Mouse (Mus musculus) embryo, embryonic 9.5 days (tissue): ENCODE measurements around the gene Sf3b6.

ENCODE experiments used
- DNase-seq: peaks from one replicate; pipeline ENCODE4 v3.0.0-alpha.2; 2017; ENCODE audit errors: extremely low spot score

Gene Sf3b6

GRCm38 (mm10) chr12:4840741-4841140, 23.4 kb downstream of the Sf3b6 start:
- no peak for DNase-seq

DNA sequence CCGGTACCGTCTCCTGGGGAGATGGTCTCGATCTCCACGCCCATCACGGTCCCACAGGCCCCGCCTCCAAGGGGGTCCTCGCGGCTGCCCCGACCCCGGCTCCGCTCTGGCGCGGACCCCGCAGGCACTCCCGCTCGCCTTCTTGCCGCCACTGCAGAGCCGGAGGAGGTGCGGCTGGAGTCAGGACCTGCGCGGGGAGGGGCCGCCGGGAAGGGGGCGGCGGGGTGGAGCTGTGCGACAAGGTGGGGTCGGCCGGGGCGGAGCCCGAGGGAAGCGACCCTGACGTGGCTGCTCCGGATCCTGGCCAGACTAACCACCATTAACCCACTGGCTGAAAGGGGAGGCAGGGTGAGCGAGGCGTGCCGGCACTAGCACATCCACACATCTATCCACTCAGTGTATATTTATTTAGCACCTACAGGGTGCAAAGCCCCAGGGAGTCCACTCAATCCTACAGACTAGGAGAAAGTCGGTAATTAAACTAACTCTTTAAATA, 24.1 kb downstream of the Sf3b6 start, which contains the start of gene Fkbp1b:
Gene Fkbp1b, minus strand, starts transcription at position 200 of the 496 bp plus-strand sequence.
- DNase-seq: peak; percentile 83

DNA sequence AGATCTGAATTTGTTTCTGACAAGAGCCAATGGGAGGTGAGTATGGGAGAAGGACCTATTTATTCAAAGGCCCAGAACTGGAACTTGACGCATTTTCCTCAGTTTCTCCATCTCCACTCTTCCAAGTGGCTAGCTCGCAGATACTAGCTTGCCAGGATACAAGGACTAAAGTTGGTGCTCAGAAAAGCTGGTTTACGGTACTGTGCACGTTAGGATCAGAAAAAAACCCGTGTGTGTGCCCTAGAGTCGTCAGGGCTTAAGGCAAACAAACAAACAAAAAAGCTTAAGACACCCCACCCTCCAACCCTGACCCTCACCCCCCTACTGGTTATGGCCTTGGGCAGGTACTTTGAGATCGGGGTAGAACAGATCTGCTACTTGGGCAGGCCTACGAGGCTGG, 25.1 kb downstream of the Sf3b6 start:
- no peak for DNase-seq

DNA sequence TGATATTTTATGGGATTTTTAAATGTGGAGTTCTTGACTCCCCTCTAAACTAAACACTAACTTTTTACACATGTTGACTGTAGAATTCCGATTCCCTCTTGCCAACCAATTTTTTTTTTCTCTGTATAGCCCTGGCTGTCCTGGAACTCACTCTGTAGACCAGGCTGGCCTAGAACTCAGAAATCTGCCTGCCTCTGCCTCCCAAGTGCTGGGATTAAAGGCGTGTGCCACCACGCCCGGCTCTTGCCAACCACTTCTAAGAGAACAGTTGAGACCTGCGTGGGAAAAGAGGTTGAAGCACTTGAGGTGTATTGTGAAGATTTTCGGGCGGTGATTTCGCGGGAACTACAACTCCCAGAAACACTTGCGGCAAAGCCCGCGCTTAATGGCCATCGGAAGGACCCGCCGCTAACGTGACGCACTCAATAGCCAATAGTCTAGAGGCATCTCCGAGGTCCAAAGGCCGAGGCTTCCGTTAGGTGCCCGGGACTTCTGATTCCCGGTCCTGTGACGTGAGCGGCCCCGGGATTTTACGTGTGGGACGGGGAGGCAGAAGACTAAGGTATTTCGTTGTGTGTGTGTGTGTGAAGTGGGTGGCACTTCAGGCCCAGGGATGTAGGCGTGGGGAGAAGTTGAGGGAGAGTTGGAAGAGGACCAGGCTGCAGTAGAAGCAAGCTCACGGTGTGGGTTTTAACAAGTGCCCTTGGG, 25.7 kb downstream of the Sf3b6 start, which contains the start of gene Wdcp:
Gene Wdcp, plus strand, starts transcription at position 414 of the 708 bp plus-strand sequence.
- DNase-seq: peak; percentile 88

DNA sequence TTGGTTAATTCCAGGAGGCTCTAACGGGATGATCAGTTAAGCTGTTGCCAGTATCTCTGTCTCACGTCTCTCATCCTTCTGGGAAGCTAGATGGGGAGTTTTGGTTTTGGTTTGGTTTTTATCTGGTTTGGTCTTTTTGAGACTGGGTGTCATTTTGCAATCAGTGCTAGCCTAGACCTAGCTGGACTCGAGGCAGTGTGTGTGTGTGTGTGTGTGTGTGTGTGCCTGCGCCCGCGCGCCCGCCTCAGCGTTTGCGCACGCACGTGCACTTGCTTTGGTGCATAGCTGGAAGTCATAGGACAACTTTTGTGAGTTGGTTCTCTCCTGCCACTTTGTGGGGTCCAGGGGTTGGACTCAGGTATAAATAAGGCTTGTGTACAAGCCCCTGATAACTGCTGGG, 26.4 kb downstream of the Sf3b6 start:
- peak; percentile 62 for DNase-seq

DNA sequence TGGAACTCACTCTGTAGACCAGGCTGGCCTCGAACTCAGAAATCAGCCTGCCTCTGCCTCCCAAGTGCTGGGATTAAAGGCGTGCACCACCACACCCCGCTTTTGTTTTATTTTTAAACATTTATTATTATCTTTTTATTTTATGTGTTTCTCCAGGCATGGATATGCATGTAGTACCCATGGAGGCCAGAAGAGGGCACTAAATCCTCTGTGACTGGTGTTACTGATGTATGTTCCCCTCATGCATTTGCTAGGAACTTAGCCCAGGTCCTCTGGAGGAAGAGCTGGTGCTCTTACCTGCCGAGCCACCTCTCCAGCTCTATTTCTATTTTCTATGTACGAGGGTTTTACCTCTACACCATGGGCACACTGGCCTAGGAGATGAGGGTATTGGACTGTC, 38.8 kb downstream of the Sf3b6 start:
- no peak for DNase-seq

GRCm38 (mm10) chr12:4856834-4857233, 39.5 kb downstream of the Sf3b6 start:
- no peak for DNase-seq

GRCm38 (mm10) chr12:4859241-4859914, 42.0 kb downstream of the Sf3b6 start:
- no peak for DNase-seq

- no peak for DNase-seq
Observed at GRCm38 (mm10) chr12:4862672-4863071, 45.3 kb downstream of the Sf3b6 start.

GRCm38 (mm10) chr12:4863654-4864337, 46.5 kb downstream of the Sf3b6 start:
- no peak for DNase-seq

GRCm38 (mm10) chr12:4864338-4864690, 47.0 kb downstream of the Sf3b6 start:
- DNase-seq: no peak

DNA sequence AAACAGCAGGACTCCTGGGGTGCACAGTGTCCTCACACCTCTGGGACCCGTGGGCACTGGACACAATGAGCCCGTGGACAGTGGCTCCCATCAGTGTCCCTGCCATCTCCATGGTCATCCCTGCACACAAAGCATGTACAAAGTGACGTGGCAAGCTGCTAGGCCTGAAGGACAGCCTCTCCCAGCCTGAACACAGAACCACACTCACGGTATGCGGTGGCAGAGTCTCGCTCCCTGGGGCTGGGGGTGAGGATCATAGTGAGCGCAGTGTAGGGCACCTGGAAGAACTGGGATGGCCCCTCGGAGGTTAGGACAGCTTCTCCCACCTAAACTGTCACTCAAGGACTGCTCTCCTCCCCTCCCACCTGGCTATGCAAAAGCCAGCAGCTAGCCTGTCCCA, 51.6 kb downstream of the Sf3b6 start:
- DNase-seq: no peak

GRCm38 (mm10) chr12:4871260-4871659, 53.9 kb downstream of the Sf3b6 start:
- no peak for DNase-seq

- no peak for DNase-seq
Observed at GRCm38 (mm10) chr12:4872273-4872672, 54.9 kb downstream of the Sf3b6 start.

DNA sequence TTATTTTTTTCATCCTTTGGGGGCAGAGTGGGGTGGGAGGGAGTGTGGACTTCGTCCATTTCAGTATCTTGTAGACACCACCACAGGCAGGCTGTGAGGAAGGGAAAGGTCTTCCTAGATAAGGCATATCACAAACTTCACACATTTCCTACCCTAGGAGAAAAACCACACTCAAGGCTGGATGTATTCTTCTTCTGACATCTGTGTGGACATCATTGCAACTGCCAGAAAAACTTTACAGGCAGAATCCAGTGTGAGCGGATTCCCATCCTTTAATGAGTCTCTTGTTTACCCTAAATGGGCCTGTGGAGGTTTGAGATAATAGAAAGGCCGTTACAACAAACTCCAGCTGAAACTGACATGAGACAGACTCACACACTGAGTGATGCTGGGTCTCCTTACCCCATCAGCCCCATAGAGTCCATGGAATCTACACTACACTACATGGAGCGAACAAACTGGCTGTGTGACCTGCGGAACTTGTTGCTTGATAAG, 55.7 kb downstream of the Sf3b6 start:
- DNase-seq: no peak

DNA sequence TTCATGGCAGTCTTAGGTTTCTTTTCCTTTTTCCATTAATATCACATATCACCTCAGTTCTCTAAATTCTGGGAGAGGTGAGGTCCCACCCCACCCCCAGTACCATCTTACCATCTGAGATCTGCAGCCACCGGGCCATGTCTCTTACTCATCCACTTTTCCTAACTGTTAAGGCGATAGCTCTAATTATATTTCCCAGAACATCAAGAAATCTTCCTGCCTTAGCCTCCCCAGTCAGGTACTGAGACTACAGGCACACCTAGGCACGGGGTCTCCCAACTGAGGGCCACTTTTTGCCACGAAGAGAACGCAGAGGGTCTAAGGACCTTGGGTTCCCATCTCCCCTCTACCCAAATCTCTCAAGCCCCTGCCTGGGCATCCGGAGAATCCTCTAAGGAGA, 56.2 kb downstream of the Sf3b6 start:
- DNase-seq: no peak

GRCm38 (mm10) chr12:4874161-4874927, 57.0 kb downstream of the Sf3b6 start, which contains the start of gene Mfsd2b:
Gene Mfsd2b (minus strand): TSS chr12:4874359.
- peak; percentile 73 for DNase-seq

GRCm38 (mm10) chr12:4875623-4876022, 58.3 kb downstream of the Sf3b6 start:
- DNase-seq: no peak
